Mouse (Mus musculus): ENCODE measurements around the gene Carmil2. TPM values are rescaled to one million over a fixed set of nuclear protein-coding genes. Genes with fewer than 3 reads are reported as not detected.

The Carmil2 gene
- total and polyA plus RNA-seq, 3 experiments: 9.5 to 62.7 TPM; not detected in 1

DNA sequence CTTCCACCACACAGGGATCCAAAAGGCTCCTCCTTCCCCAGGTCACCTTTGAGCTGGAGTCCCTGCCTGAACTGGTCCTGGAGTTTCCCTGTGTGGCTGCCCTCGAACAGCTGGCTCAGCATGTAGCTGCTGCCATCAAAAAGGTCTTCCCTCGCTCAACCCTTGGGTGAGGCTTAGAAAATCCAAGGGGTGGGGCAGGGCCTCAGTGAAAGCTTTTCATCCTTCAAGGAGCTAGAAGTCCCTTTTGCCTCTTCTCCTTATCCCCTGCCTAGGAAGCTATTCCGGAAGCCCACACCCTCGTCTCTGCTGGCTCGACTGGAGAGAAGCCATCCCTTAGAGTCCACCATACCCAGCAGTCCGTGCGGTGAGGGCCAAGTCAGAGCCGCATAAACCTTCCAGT, 1.4 kb downstream of the Carmil2 start:
- no peak for TF ChIP-seq TAL1 (IDR thresholded peaks at IDR 0.05; ENCODE audit: low read length)
- no peak for TF ChIP-seq MYC (IDR thresholded peaks at IDR 0.05; ENCODE audit: low read depth, low read length)
- no peak for TF ChIP-seq ZC3H11A (IDR thresholded peaks at IDR 0.05; ENCODE audit: low read depth, low read length)
- no peak for TF ChIP-seq ELF1 (IDR thresholded peaks at IDR 0.05; ENCODE audit: low read depth, low read length)
- TF ChIP-seq E2F4 (IDR thresholded peaks at IDR 0.05; ENCODE audit: borderline replicate concordance, low read depth, low read length): no peak
- TF ChIP-seq GATA1 (IDR thresholded peaks at IDR 0.05; ENCODE audit: low read depth, low read length): no peak
- TF ChIP-seq POLR2AphosphoS2 (IDR thresholded peaks at IDR 0.05; ENCODE audit: low read length): no peak
- no peak for TF ChIP-seq NRF1 (IDR thresholded peaks at IDR 0.05; ENCODE audit: insufficient read depth, low read depth, low read length, poor library complexity, severe bottlenecking)
- TF ChIP-seq MEF2A (IDR thresholded peaks at IDR 0.05; ENCODE audit: extremely low read depth, insufficient replicate concordance, low read depth, low read length, poor library complexity, severe bottlenecking): no peak
- TF ChIP-seq ZMIZ1 (IDR thresholded peaks at IDR 0.05; ENCODE audit: low read depth, low read length): no peak
- TF ChIP-seq SMC3 (IDR thresholded peaks at IDR 0.05; ENCODE audit: low read depth, low read length): no peak
- no peak for TF ChIP-seq KAT2A (conservative IDR thresholded peaks at IDR 0.05; ENCODE audit: low read depth, low read length)
- TF ChIP-seq EP300 (IDR thresholded peaks at IDR 0.05; ENCODE audit: low read depth in 1 of 2, low read length in 2 of 2): no peak
- TF ChIP-seq TCF12 (IDR thresholded peaks at IDR 0.05; ENCODE audit: low read depth, low read length): no peak
- no peak for TF ChIP-seq TBP (IDR thresholded peaks at IDR 0.05; ENCODE audit: low read depth, low read length)
- TF ChIP-seq JUND (IDR thresholded peaks at IDR 0.05; ENCODE audit: low read depth, low read length): no peak
- TF ChIP-seq MAFK (IDR thresholded peaks at IDR 0.05; ENCODE audit: borderline replicate concordance, low read depth, low read length): no peak
- TF ChIP-seq USF1 (IDR thresholded peaks at IDR 0.05; ENCODE audit: low read depth, low read length): no peak
- no peak for TF ChIP-seq ZKSCAN1 (IDR thresholded peaks at IDR 0.05; ENCODE audit: low read depth, low read length)
- TF ChIP-seq MAX (IDR thresholded peaks at IDR 0.05; ENCODE audit: low read length): no peak
- Histone ChIP-seq H3K27ac (ENCODE audit: control insufficient read depth, low read depth, low read length) (no peak overlapping the region), H3K4me1 (ENCODE audit: control insufficient read depth in 1 of 2, insufficient read depth in 2 of 2, low read length in 2 of 2) (no peaks in the 10 kb centered on the region), H3K79me2 (ENCODE audit: control insufficient read depth, insufficient read depth, low read length, poor library complexity) (no peaks in the 10 kb centered on the region), H3K27me3 (ENCODE audit: control insufficient read depth in 1 of 2, insufficient read depth in 2 of 2, low read length in 2 of 2) (no peaks in the 10 kb centered on the region), H3K36me3 (ENCODE audit: control insufficient read depth in 1 of 2, insufficient read depth in 2 of 2, low read length in 2 of 2) (no peaks in the 10 kb centered on the region; a peak in 1 of 4 replicates), H3K4me3 (ENCODE audit: control insufficient read depth in 1 of 2, insufficient read depth in 1 of 2, low read depth in 2 of 2, low read length in 2 of 2) (no peak overlapping the region), H3K9me3 (replicated peaks; ENCODE audit: insufficient read depth, low read length) (no peaks in the 10 kb centered on the region), H3K9ac (ENCODE audit: control insufficient read depth, low read depth, low read length, poor library complexity, severe bottlenecking) (no peak overlapping the region)
- no peak for DNase-seq (ENCODE audit: low read depth, low spot score)

DNA sequence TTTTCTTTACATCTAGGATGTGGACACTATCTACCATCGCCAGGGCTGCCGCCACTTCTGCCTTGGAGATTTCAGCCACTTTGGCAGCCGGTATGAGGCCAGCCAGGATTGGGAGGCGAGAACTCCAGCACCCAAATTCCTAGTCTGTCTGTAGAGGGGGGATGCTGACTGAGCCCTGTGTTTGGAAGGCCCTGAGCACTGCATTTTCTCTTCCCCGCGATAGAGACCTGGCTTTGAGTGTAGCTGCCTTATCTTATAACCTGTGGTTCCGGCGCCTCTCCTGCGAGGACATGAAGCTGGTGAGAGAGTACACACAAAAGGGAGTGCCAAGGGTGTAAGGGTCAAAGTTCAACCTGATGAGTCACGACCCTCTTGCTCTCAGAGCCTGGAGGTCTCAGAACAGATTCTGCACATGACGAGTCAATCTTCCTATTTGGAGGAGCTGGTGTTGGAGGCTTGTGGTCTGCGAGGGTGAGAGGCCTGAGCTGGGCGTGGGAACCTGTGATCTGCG, 2.2 kb downstream of the Carmil2 start:
- peak; percentile 34 for DNase-seq (ENCODE audit: low read depth, low spot score)
- TF ChIP-seq GABPA (IDR thresholded peaks at IDR 0.05; ENCODE audit: low read depth, low read length) (no peak), TCF12 (IDR thresholded peaks at IDR 0.05; ENCODE audit: low read depth, low read length) (no peak), KAT2A (conservative IDR thresholded peaks at IDR 0.05; ENCODE audit: low read depth, low read length) (no peak), GATA1 (IDR thresholded peaks at IDR 0.05; ENCODE audit: low read depth, low read length) (no peak), BHLHE40 (IDR thresholded peaks at IDR 0.05; ENCODE audit: borderline replicate concordance, low read depth, low read length) (no peak), RAD21 (IDR thresholded peaks at IDR 0.05; ENCODE audit: low read depth, low read length) (no peak), CHD2 (IDR thresholded peaks at IDR 0.05; ENCODE audit: low read length) (no peak), JUND (IDR thresholded peaks at IDR 0.05; ENCODE audit: low read depth, low read length) (no peak), MEF2A (IDR thresholded peaks at IDR 0.05; ENCODE audit: extremely low read depth, insufficient replicate concordance, low read depth, low read length, poor library complexity, severe bottlenecking) (no peak), MAX (IDR thresholded peaks at IDR 0.05; ENCODE audit: low read length) (no peak), POLR2A (IDR thresholded peaks at IDR 0.05; ENCODE audit: control insufficient read depth in 1 of 2, insufficient read depth in 1 of 2, low read depth in 1 of 2, low read length in 2 of 2, poor library complexity in 1 of 2) (no peak), UBTF (IDR thresholded peaks at IDR 0.05; ENCODE audit: borderline replicate concordance, insufficient read depth, low read depth, low read length) (no peak), EP300 (IDR thresholded peaks at IDR 0.05; ENCODE audit: low read depth in 1 of 2, low read length in 2 of 2) (no peak), ZC3H11A (IDR thresholded peaks at IDR 0.05; ENCODE audit: low read depth, low read length) (no peak), NRF1 (IDR thresholded peaks at IDR 0.05; ENCODE audit: insufficient read depth, low read depth, low read length, poor library complexity, severe bottlenecking) (no peak), MYB (IDR thresholded peaks at IDR 0.05; ENCODE audit: low read depth, low read length) (no peak), E2F4 (IDR thresholded peaks at IDR 0.05; ENCODE audit: borderline replicate concordance, low read depth, low read length) (no peak), NELFE (IDR thresholded peaks at IDR 0.05; ENCODE audit: low read depth, low read length) (no peak)
- Histone ChIP-seq H3K4me3 (ENCODE audit: control insufficient read depth in 1 of 2, insufficient read depth in 1 of 2, low read depth in 2 of 2, low read length in 2 of 2) (no peak overlapping the region), H3K4me1 (ENCODE audit: control insufficient read depth in 1 of 2, insufficient read depth in 2 of 2, low read length in 2 of 2) (no peaks in the 10 kb centered on the region), H3K9me3 (replicated peaks; ENCODE audit: insufficient read depth, low read length) (no peaks in the 10 kb centered on the region), H3K9ac (ENCODE audit: control insufficient read depth, low read depth, low read length, poor library complexity, severe bottlenecking) (no peak overlapping the region), H3K36me3 (ENCODE audit: control insufficient read depth in 1 of 2, insufficient read depth in 2 of 2, low read length in 2 of 2) (no peaks in the 10 kb centered on the region; a peak in 1 of 4 replicates), H3K79me2 (ENCODE audit: control insufficient read depth, insufficient read depth, low read length, poor library complexity) (no peaks in the 10 kb centered on the region), H3K27me3 (ENCODE audit: control insufficient read depth in 1 of 2, insufficient read depth in 2 of 2, low read length in 2 of 2) (no peaks in the 10 kb centered on the region), H3K27ac (ENCODE audit: control insufficient read depth, low read depth, low read length) (no peak overlapping the region)

Data from MEL (cell line).